ENCODE assay signal across 8 mouse cellular contexts in the genomic region with DNA sequence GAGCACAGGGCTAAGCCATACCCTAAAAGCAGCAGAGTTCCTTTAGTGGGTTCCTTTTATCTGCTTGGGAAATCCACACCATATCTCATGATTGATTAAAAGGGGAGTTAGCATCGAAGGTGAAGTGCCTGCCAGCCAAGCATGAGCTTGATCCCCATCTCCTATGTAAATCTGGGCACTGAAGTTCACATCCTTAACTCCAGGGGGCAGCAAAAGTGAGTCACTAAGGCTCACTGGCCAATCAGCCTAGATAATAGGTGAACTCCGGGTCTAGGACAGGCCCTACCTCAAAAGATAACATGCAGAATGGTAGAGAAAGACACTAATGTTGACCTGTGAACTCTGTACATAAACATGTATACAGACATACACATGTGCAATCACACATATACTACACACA. TPM values are rescaled to one million over a fixed set of nuclear protein-coding genes. Genes with fewer than 3 reads are reported as not detected.
DNase-seq lines count a peak whose midpoint lies in the region; ATAC-seq and TF ChIP-seq lines count a peak whose summit lies in the region.

No protein-coding gene starts in this region.

- peak; percentile 19 for DNase-seq in CD4-positive, CD25-positive, alpha-beta regulatory T cell, adult 2 months (ENCODE audit: low read depth, low spot score)
- DNase-seq in layer of hippocampus, adult 2 months (ENCODE audit: low spot score in 2 of 2): no peak
- no peak for DNase-seq in layer of hippocampus, adult 9-10 months (ENCODE audit: low spot score)
- peak; percentile 8 for DNase-seq in naive thymus-derived CD4-positive, alpha-beta T cell, adult 2 months (ENCODE audit: low read depth)
- no peak for DNase-seq in urinary bladder, postnatal 36 days (ENCODE audit: low spot score in 2 of 2)
- DNase-seq in gastrocnemius, adult 8-10 months (ENCODE audit: low spot score in 2 of 2): no peak

- no peak for ATAC-seq in CD4-positive, CD25-positive, alpha-beta regulatory T cell, adult 4 months

- TF ChIP-seq POLR2A in cortical plate, adult 2 months (IDR thresholded peaks at IDR 0.05; ENCODE audit: extremely low read depth, insufficient read depth, low read length): no peak

- no peaks in the 10 kb centered on the region for H3K4me1 ChIP-seq in cortical plate, adult 2 months (ENCODE audit: control insufficient read depth, insufficient read depth, low read length)

- H3K4me3 ChIP-seq in layer of hippocampus, adult 2 months: no peak overlapping the region
- no peak overlapping the region for H3K4me3 ChIP-seq in cortical plate, adult 2 months (ENCODE audit: insufficient read depth, low read length)

- peak; percentile 74 for TF ChIP-seq CTCF in layer of hippocampus, adult 2 months (conservative IDR thresholded peaks at IDR 0.05)
- 0 out of 2 replicates have a peak, but pooled peaks have one; percentile 30 for TF ChIP-seq CTCF in cortical plate, adult 2 months (IDR thresholded peaks at IDR 0.05; ENCODE audit: extremely low read depth, insufficient read depth, low read length)

- H3K27ac ChIP-seq in layer of hippocampus, adult 2 months: no peak overlapping the region
- no peak overlapping the region for H3K27ac ChIP-seq in cortical plate, adult 2 months (ENCODE audit: insufficient read depth, low read length)

RNA-seq across cellular contexts. Expression of gene Gatb, which starts 30.3 kb away (rescaled TPM):
- polyA plus RNA-seq in CD4-positive, CD25-positive, alpha-beta regulatory T cell, adult 4 months (2017; shearing (Covaris generic)): 10 to 100 TPM; 17.0 to 25.8 TPM
- total RNA-seq in layer of hippocampus, adult 2 months (2021): 10 to 100 TPM; 19.2 to 24.5 TPM
- polyA plus RNA-seq in cortical plate, adult 2 months (2012; rRNA removed): 16.2 and 18.6 TPM in 2 replicates
- total RNA-seq in gastrocnemius, adult 8-10 months (2022): 10 to 100 TPM; 13.6 to 20.4 (median 17.5) TPM

Comparison
In these comparisons a context has a peak if more than half of its experiments do, and no peak if none do; other contexts are left out.
1. DNase-seq: peak in CD4-positive, CD25-positive, alpha-beta regulatory T cell, adult 2 months (single experiment) and naive thymus-derived CD4-positive, alpha-beta T cell, adult 2 months (single experiment); none in layer of hippocampus, adult 2 months (0 of 2), layer of hippocampus, adult 9-10 months (single experiment), urinary bladder, postnatal 36 days (0 of 2) and gastrocnemius, adult 8-10 months (0 of 2).